Mouse (Mus musculus) cortical plate, adult 2 months (tissue): Measurements from ENCODE around the gene Tmem131.

Experiments used
- CTCF ChIP-seq: fragments of 200-500 bp; IDR thresholded peaks from 2 replicates; pipeline ENCODE4 v1.5.1; 2011; ENCODE audit warnings: mild to moderate bottlenecking, control low read depth, low read length; ENCODE audit not compliant: insufficient read depth; ENCODE audit errors: extremely low read depth
- POLR2A ChIP-seq: fragments of 200-500 bp; IDR thresholded peaks from 2 replicates; pipeline ENCODE4 v1.6.1; 2011; ENCODE audit warnings: mild to moderate bottlenecking, low read length, control low read depth; ENCODE audit not compliant: insufficient read depth; ENCODE audit errors: extremely low read depth

GRCm38 (mm10) chr1:36851392-36851791, 92.1 kb downstream of the Tmem131 start:
- no peak for TF ChIP-seq CTCF
- no peak for TF ChIP-seq POLR2A
